Mouse (Mus musculus) lung, postnatal 0 days (tissue): Measurements from ENCODE around the gene Krtap2-4.
"Not testable (repeated sequence)": the region's sequence is repeated elsewhere in the genome, so short reads cannot be mapped to it uniquely, and the experiment has no call there.

Experiments
- CTCF ChIP-seq: IDR thresholded peaks from 2 replicates; pipeline ENCODE4 v1.5.1; 2016; ENCODE audit warnings: antibody characterized with exemption, mild to moderate bottlenecking
- EP300 ChIP-seq: IDR thresholded peaks from 2 replicates; pipeline ENCODE4 v1.6.1; 2016; ENCODE audit warnings: antibody characterized with exemption, mild to moderate bottlenecking, control low read depth

- TF ChIP-seq CTCF, EP300: not testable (repeated sequence)
Measured at GRCm38 (mm10) chr11:99643635-99644139, 29.0 kb upstream of the Krtap2-4 start, which contains the start of gene Krtap4-7.
